Mouse (Mus musculus) embryonic facial prominence, embryonic 12.5 days (tissue): ENCODE measurements around the gene Il17f. TPM values are rescaled to one million over a fixed set of nuclear protein-coding genes. Genes with fewer than 3 reads are reported as not detected.

ENCODE experiments used
- ATAC-seq: fragments of 200-750 bp; cut with Nextera tagmentation; 2 replicates; pipeline ENCODE4 v1.8.0; 2017; ENCODE audit not compliant: insufficient number of reproducible peaks, insufficient read depth, low FRiP score, low TSS enrichment
- H3K27ac ChIP-seq: fragments of 300-500 bp; sonication (generic); 2 replicates; pipeline ENCODE4 v1.5.1; 2016; ENCODE audit warnings: mild to moderate bottlenecking
- H3K27me3 ChIP-seq: fragments of 300-500 bp; sonication (generic); 2 replicates; pipeline ENCODE4 v1.6.1; 2016; ENCODE audit warnings: mild to moderate bottlenecking, moderate library complexity
- H3K36me3 ChIP-seq: fragments of 300-500 bp; sonication (generic); 2 replicates; pipeline ENCODE4 v1.6.1; 2016; ENCODE audit warnings: mild to moderate bottlenecking
- H3K4me1 ChIP-seq: fragments of 300-500 bp; sonication (generic); 2 replicates; pipeline ENCODE4 v1.6.1; 2016
- H3K4me2 ChIP-seq: fragments of 300-500 bp; sonication (generic); replicated peaks from 2 replicates; pipeline ENCODE4 v1.6.1; 2016; ENCODE audit warnings: mild to moderate bottlenecking, moderate library complexity
- H3K4me3 ChIP-seq: fragments of 300-500 bp; sonication (generic); 2 replicates; pipeline ENCODE4 v1.5.1; 2016; ENCODE audit warnings: mild to moderate bottlenecking
- H3K9ac ChIP-seq: fragments of 300-500 bp; sonication (generic); 2 replicates; pipeline ENCODE4 v1.6.1; 2016; ENCODE audit warnings: mild to moderate bottlenecking, moderate library complexity
- H3K9me3 ChIP-seq: fragments of 300-500 bp; sonication (generic); 2 replicates; pipeline ENCODE4 v1.6.1; 2016; ENCODE audit warnings: mild to moderate bottlenecking, moderate library complexity
- WGBS: fragments of 180-500 bp; shearing (Covaris S2); methylation state at CpG from one replicate; pipeline ENCODE4 v1.1.7; 2016; 5-methylcytosine and 5-hydroxymethylcytosine counted together
- polyA plus RNA-seq: library from polyadenylated mRNA; unstranded; fragments of >200 nt; fragmentation: Nextera tagmentation; extraction: Ambion mirVana; gene quantifications from 2 replicates; pipeline ENCODE4 v1.2.1, GENCODE M21; 2016

Il17f gene
- polyA plus RNA-seq, 1 experiment from 2014 or later: 0.19 TPM

DNA sequence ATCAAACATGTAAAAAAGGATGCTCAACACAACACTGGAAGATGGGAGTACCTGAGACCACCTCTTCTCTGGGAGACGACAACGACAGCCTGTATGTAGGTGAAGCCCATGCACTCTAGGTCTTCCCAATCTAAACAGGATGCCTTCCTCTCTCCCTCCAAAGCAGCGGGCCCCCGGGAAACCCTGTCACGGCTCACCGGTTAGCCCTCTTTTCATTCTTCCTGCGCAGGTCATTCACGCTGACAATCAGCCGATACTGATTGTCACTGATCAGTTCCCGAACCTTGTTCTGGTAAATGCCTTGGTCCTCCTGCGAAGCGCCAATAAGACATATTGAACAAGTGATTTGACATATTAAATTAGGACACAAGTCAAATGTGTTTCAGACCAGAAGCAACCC is 27.2 kb upstream of the Il17f start:
- no peak for ATAC-seq
- Histone ChIP-seq H3K4me1 (peaks cover 8% of the 10 kb centered on the region), H3K4me2 (no peak overlapping the region), H3K27ac (no peak overlapping the region), H3K4me3 (no peak overlapping the region), H3K27me3 (no peaks in the 10 kb centered on the region), H3K9ac (no peak overlapping the region; the same call in 1 of the 2 replicates), H3K36me3 (peaks cover 49% of the 10 kb centered on the region), H3K9me3 (no peaks in the 10 kb centered on the region)
- 71% methylated on average over 12 of the region's 12 CpGs for WGBS

GRCm38 (mm10) chr1:20817172-20817571 is 26.8 kb upstream of the Il17f start:
- Histone ChIP-seq H3K4me3 (no peak overlapping the region), H3K27me3 (no peaks in the 10 kb centered on the region), H3K27ac (no peak overlapping the region), H3K9me3 (no peaks in the 10 kb centered on the region), H3K4me1 (peaks cover 8% of the 10 kb centered on the region), H3K36me3 (peaks cover 53% of the 10 kb centered on the region), H3K9ac (no peak overlapping the region), H3K4me2 (no peak overlapping the region)
- WGBS: 86% methylated on average over 9 of the region's 9 CpGs
- ATAC-seq: no peak

DNA sequence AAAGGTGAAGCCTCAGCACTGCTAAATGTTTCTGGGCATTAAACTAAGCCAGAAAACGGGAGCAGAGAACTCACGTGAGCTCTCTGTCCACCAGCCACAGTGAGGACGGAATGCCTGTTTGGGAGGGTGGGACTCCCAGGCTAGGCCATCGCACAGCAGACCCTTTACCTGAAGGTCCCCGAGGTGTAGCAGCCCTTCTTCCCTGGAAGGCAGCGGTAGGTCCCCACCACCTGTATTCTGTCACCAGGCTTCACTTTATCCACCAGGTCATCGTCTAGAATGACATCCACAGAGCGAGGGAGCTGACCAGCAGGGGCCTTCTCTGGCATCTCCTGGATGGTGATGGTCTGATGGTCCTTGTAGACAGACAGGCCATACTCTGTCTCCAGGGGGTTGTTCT is 24.1 kb upstream of the Il17f start:
- Histone ChIP-seq H3K4me3 (no peak overlapping the region), H3K27ac (no peak overlapping the region), H3K4me2 (no peak overlapping the region), H3K36me3 (peaks cover 77% of the 10 kb centered on the region), H3K9ac (no peak overlapping the region), H3K9me3 (no peaks in the 10 kb centered on the region), H3K4me1 (peaks cover 8% of the 10 kb centered on the region), H3K27me3 (no peaks in the 10 kb centered on the region)
- ATAC-seq: no peak
- 74% methylated on average over 8 of the region's 8 CpGs for WGBS

- Histone ChIP-seq H3K4me1 (no peaks in the 10 kb centered on the region), H3K36me3 (peaks cover 91% of the 10 kb centered on the region), H3K27ac (no peak overlapping the region), H3K4me3 (no peak overlapping the region), H3K27me3 (no peaks in the 10 kb centered on the region), H3K9ac (no peak overlapping the region), H3K4me2 (no peak overlapping the region), H3K9me3 (no peaks in the 10 kb centered on the region)
- 92% methylated on average over 10 of the region's 10 CpGs for WGBS
- no peak for ATAC-seq
Measured at GRCm38 (mm10) chr1:20804526-20804925, 14.1 kb upstream of the Il17f start.

DNA sequence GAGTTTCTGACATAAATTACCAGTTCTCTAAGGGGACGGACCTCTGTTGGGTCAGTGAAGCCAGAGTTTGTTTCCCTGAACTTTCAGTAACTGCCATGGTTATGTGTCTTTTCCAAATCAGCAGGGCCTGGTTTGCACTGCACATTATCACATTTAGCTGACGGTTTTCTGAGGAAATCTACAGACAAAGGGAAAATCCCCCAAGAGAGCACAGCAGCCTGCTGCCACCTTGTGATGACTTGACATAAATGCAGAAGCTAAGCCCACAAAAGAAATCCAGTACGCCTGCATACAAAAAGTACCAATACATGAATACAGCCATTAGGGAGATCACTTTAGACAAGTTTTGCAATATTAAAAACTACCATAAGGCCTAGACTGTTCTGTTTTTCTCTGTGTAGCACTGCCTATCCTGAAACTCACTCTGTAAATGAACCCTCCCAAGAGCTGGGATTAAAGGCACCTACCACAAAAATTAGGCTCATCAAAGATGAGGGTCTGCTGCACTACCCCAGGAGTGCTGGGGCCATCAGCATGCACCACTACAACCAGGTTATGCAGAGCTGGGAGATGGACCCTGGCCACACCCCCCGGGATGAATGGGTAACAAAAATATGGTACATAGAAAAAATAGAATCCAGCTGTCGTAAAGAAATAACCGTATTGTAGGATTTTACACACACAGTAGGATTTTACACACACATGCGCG is 11.4 kb upstream of the Il17f start:
- ATAC-seq: no peak

DNA sequence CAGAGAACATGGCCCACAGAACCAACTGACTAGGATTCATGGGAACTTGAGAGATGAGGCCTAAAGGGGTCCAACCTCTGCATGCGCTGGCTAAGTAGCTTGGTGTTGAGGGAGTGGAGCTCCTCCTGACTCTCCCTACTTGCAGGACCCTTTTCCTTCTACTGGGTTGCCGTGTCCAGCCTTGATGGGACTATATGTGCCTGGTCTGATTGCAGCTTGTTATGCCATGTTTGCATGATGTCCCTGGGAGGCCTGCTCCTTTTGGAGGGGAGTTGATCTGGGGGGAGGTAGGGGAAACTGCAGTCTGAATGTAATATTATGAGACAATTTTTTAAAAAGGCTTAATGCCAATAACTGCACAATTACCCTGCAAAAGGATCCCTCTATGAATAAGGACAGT is 10.9 kb upstream of the Il17f start:
- H3K27ac ChIP-seq: no peak overlapping the region
- no peaks in the 10 kb centered on the region for H3K9me3 ChIP-seq
- no peak overlapping the region for H3K4me2 ChIP-seq
- 90% methylated on average over 2 of the region's 2 CpGs for WGBS
- H3K4me1 ChIP-seq: no peaks in the 10 kb centered on the region
- no peaks in the 10 kb centered on the region for H3K27me3 ChIP-seq
- H3K4me3 ChIP-seq: no peak overlapping the region
- H3K9ac ChIP-seq: no peak overlapping the region
- H3K36me3 ChIP-seq: peaks cover 61% of the 10 kb centered on the region
- ATAC-seq: no peak

More for the DNA sequence above, 11.4 kb upstream of the Il17f start:
- H3K36me3 ChIP-seq: peaks cover 67% of the 10 kb centered on the region
- H3K9ac ChIP-seq: no peak overlapping the region
- no peak overlapping the region for H3K27ac ChIP-seq
- H3K9me3 ChIP-seq: no peaks in the 10 kb centered on the region
- H3K4me3 ChIP-seq: no peak overlapping the region
- H3K27me3 ChIP-seq: no peaks in the 10 kb centered on the region
- WGBS: 80% methylated on average over 8 of the region's 8 CpGs
- no peak overlapping the region for H3K4me2 ChIP-seq
- H3K4me1 ChIP-seq: no peaks in the 10 kb centered on the region

DNA sequence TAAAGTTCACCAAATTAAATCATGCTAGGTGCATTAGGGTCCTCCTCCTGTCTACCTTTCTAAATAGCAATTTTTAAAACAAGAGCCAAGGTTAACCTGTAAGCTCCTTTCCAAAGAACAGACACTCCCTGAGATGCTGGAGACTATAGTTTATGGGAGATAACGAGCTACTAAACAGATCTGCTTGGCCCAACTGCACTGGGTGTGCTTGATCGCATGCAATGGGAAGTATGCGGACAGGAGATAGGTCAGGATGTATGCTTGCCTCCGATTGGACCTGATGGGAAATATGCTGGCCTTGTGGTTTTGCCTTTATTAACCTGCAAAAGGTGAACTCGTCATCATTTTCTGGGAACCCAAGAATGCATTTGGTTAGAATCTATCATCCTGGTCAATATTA is 4.8 kb upstream of the Il17f start:
- H3K27ac ChIP-seq: no peak overlapping the region
- ATAC-seq: no peak

GRCm38 (mm10) chr1:20794760-20795159 is 4.3 kb upstream of the Il17f start:
- Histone ChIP-seq H3K9ac (no peak overlapping the region), H3K4me2 (no peak overlapping the region), H3K9me3 (no peaks in the 10 kb centered on the region), H3K27ac (no peak overlapping the region), H3K4me1 (no peaks in the 10 kb centered on the region), H3K4me3 (no peak overlapping the region), H3K36me3 (peaks cover 5% of the 10 kb centered on the region; the same call in 1 of the 2 replicates), H3K27me3 (no peaks in the 10 kb centered on the region)
- no peak for ATAC-seq
- WGBS: 88% methylated on average over 4 of the region's 4 CpGs

More for the DNA sequence above, 4.8 kb upstream of the Il17f start:
- H3K4me1 ChIP-seq: no peaks in the 10 kb centered on the region
- H3K9ac ChIP-seq: no peak overlapping the region
- no peak overlapping the region for H3K4me3 ChIP-seq
- H3K36me3 ChIP-seq: peaks cover 10% of the 10 kb centered on the region
- no peaks in the 10 kb centered on the region for H3K9me3 ChIP-seq
- WGBS: 88% methylated on average over 5 of the region's 5 CpGs
- no peaks in the 10 kb centered on the region for H3K27me3 ChIP-seq
- no peak overlapping the region for H3K4me2 ChIP-seq

- no peak overlapping the region for H3K27ac ChIP-seq
- H3K9me3 ChIP-seq: no peaks in the 10 kb centered on the region
- WGBS: 70% methylated on average over 7 of the region's 7 CpGs
- no peaks in the 10 kb centered on the region for H3K27me3 ChIP-seq
- H3K36me3 ChIP-seq: no peaks in the 10 kb centered on the region
- no peaks in the 10 kb centered on the region for H3K4me1 ChIP-seq
- H3K4me3 ChIP-seq: no peak overlapping the region
- no peak overlapping the region for H3K9ac ChIP-seq
- ATAC-seq: no peak
- no peak overlapping the region for H3K4me2 ChIP-seq
Measured at GRCm38 (mm10) chr1:20791414-20791813, 997 bp upstream of the Il17f start.

DNA sequence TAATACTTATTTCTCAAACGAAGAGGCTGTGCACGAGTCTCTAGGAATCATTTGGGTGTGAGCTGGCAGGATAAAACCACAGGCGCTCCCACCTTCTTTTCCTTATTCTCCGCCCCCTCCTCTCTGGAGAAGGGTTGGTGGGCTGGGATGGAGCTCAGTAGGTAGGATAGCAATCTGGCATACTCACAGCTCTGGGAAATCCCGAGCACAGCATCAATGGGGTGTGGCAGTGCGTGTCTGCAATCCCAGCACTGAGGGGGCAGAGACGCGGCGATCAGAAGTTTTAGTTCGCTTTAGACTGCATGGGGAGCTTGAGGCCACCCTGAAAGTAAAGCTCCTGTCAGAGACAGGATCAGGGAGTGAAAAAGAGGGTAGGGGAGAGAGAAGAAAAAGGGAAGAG is 2.0 kb downstream of the Il17f start:
- H3K36me3 ChIP-seq: no peaks in the 10 kb centered on the region
- H3K27me3 ChIP-seq: no peaks in the 10 kb centered on the region
- no peaks in the 10 kb centered on the region for H3K4me1 ChIP-seq
- no peaks in the 10 kb centered on the region for H3K9me3 ChIP-seq
- H3K4me3 ChIP-seq: no peak overlapping the region
- no peak overlapping the region for H3K4me2 ChIP-seq
- H3K27ac ChIP-seq: no peak overlapping the region
- 56% methylated on average over 10 of the region's 10 CpGs for WGBS
- ATAC-seq: no peak
- H3K9ac ChIP-seq: no peak overlapping the region

GRCm38 (mm10) chr1:20787046-20787445 is 3.4 kb downstream of the Il17f start:
- WGBS: 43% methylated on average over 8 of the region's 8 CpGs
- no peak for ATAC-seq
- H3K4me1 ChIP-seq: no peaks in the 10 kb centered on the region
- H3K4me3 ChIP-seq: no peak overlapping the region
- no peaks in the 10 kb centered on the region for H3K27me3 ChIP-seq
- no peaks in the 10 kb centered on the region for H3K9me3 ChIP-seq
- H3K36me3 ChIP-seq: no peaks in the 10 kb centered on the region
- no peak overlapping the region for H3K9ac ChIP-seq
- H3K27ac ChIP-seq: no peak overlapping the region
- no peak overlapping the region for H3K4me2 ChIP-seq

GRCm38 (mm10) chr1:20778366-20778765 is 12.1 kb downstream of the Il17f start:
- H3K36me3 ChIP-seq: no peaks in the 10 kb centered on the region
- no peak overlapping the region for H3K9ac ChIP-seq
- H3K9me3 ChIP-seq: no peaks in the 10 kb centered on the region
- no peaks in the 10 kb centered on the region for H3K4me1 ChIP-seq
- ATAC-seq: no peak
- H3K27me3 ChIP-seq: no peaks in the 10 kb centered on the region
- no peak overlapping the region for H3K4me2 ChIP-seq
- 70% methylated on average over 2 of the region's 2 CpGs for WGBS
- H3K4me3 ChIP-seq: no peak overlapping the region
- H3K27ac ChIP-seq: no peak overlapping the region
